Mouse (Mus musculus) midbrain, embryonic 16.5 days (tissue): ENCODE measurements at regions not wholly inside any gene's neighbourhood (a gene's known extent, or its start where the extent isn't known, plus 50 kb on each side); places are given as distances from the start of the nearest gene placed in this dataset.

Source experiments
- ATAC-seq: fragments of 200-750 bp; cut with Nextera tagmentation; 2 replicates; pipeline ENCODE4 v1.8.0; 2017; ENCODE audit warnings: moderate TSS enrichment
- H3K27ac ChIP-seq: fragments of 300-500 bp; sonication (generic); 2 replicates; pipeline ENCODE4 v1.5.1; 2014; ENCODE audit warnings: mild to moderate bottlenecking, low read length, mixed read lengths
- H3K27me3 ChIP-seq: fragments of 300-500 bp; sonication (generic); 2 replicates; pipeline ENCODE4 v1.6.1; 2014; ENCODE audit warnings: low read depth, low read length, mixed read lengths; ENCODE audit not compliant: control insufficient read depth, insufficient read depth
- H3K36me3 ChIP-seq: fragments of 300-500 bp; sonication (generic); 2 replicates; pipeline ENCODE4 v1.6.1; 2014; ENCODE audit warnings: mild to moderate bottlenecking, low read length, moderate library complexity, mixed read lengths; ENCODE audit not compliant: control insufficient read depth, insufficient read depth
- H3K4me1 ChIP-seq: fragments of 300-500 bp; sonication (generic); 2 replicates; pipeline ENCODE4 v1.6.1; 2014; ENCODE audit warnings: mild to moderate bottlenecking, low read length, mixed read lengths; ENCODE audit not compliant: control insufficient read depth, insufficient read depth
- H3K4me2 ChIP-seq: fragments of 300-500 bp; sonication (generic); 2 replicates; pipeline ENCODE4 v1.6.1; 2014; ENCODE audit warnings: mild to moderate bottlenecking, low read length, mixed read lengths
- H3K4me3 ChIP-seq: fragments of 300-500 bp; sonication (generic); 2 replicates; pipeline ENCODE4 v1.5.1; 2014; ENCODE audit warnings: low read depth, mild to moderate bottlenecking, low read length, moderate library complexity, mixed read lengths
- H3K9ac ChIP-seq: fragments of 300-500 bp; sonication (generic); 2 replicates; pipeline ENCODE4 v1.6.1; 2014; ENCODE audit warnings: low read depth, low read length, mixed read lengths
- H3K9me3 ChIP-seq: fragments of 300-500 bp; sonication (generic); replicated peaks from 2 replicates; pipeline ENCODE4 v1.6.1; 2014; ENCODE audit warnings: mild to moderate bottlenecking, low read length, mixed read lengths; ENCODE audit not compliant: control insufficient read depth, poor library complexity, severe bottlenecking
- WGBS: fragments of 180-500 bp; shearing (Covaris S2); extraction: QIAGEN DNeasy Blood & Tissue Kit; methylation state at CpG from one replicate; pipeline ENCODE4 v1.1.7; 2014; 5-methylcytosine and 5-hydroxymethylcytosine counted together

GRCm38 (mm10) chr3:159010954-159011638 is 449.1 kb upstream of the Lrrc7 start:
- Histone ChIP-seq H3K9me3 (no peaks in the 10 kb centered on the region), H3K27ac (no peak overlapping the region), H3K9ac (no peak overlapping the region), H3K4me3 (no peak overlapping the region), H3K27me3 (no peaks in the 10 kb centered on the region), H3K4me1 (no peaks in the 10 kb centered on the region), H3K36me3 (no peaks in the 10 kb centered on the region), H3K4me2 (no peak overlapping the region)
- 0 out of 2 replicates have a peak, but pooled peaks have one; percentile 36 for ATAC-seq
- WGBS = 3% methylated on average over 1 of the region's 1 CpGs

DNA sequence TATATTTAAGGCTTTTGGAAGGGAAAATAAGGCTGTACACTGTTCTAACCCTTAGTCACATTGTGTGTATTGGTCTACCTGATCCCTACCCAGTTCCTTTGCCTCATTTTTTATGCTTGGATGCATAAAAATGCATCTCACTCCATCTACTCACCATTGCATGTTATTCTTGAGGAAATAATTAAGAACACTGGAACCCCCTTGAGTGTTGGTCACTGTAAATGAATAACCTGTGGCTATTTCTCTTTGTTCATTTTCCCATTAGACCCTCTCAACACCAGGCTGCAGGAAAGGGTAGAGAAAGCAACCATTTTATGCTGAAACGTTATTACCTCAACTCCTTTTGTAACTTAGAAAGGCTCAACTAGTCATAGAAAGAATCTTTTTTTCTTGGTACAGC is 442.0 kb upstream of the Lrrc7 start:
- Histone ChIP-seq H3K4me2 (no peak overlapping the region), H3K4me1 (no peaks in the 10 kb centered on the region), H3K27me3 (no peaks in the 10 kb centered on the region), H3K9me3 (no peaks in the 10 kb centered on the region), H3K36me3 (no peaks in the 10 kb centered on the region), H3K9ac (no peak overlapping the region), H3K4me3 (no peak overlapping the region), H3K27ac (no peak overlapping the region)
- ATAC-seq = no peak
- 29% methylated on average over 1 of the region's 1 CpGs for WGBS

- H3K4me1 ChIP-seq = no peaks in the 10 kb centered on the region
- H3K27me3 ChIP-seq = no peaks in the 10 kb centered on the region
- 44% methylated on average over 5 of the region's 5 CpGs for WGBS
- no peak overlapping the region for H3K27ac ChIP-seq
- no peak overlapping the region for H3K4me3 ChIP-seq
- no peaks in the 10 kb centered on the region for H3K36me3 ChIP-seq
- no peaks in the 10 kb centered on the region for H3K9me3 ChIP-seq
- no peak overlapping the region for H3K9ac ChIP-seq
- no peak for ATAC-seq
- H3K4me2 ChIP-seq = no peak overlapping the region
Measured at GRCm38 (mm10) chr3:158985438-158986111, 423.6 kb upstream of the Lrrc7 start.

- ATAC-seq = no peak
- Histone ChIP-seq H3K9me3 (no peaks in the 10 kb centered on the region), H3K27ac (no peak overlapping the region), H3K4me1 (no peaks in the 10 kb centered on the region), H3K4me2 (no peak overlapping the region), H3K27me3 (no peaks in the 10 kb centered on the region), H3K4me3 (no peak overlapping the region), H3K9ac (no peak overlapping the region), H3K36me3 (no peaks in the 10 kb centered on the region)
Measured at GRCm38 (mm10) chr3:158947063-158947462, 385.0 kb upstream of the Lrrc7 start.

DNA sequence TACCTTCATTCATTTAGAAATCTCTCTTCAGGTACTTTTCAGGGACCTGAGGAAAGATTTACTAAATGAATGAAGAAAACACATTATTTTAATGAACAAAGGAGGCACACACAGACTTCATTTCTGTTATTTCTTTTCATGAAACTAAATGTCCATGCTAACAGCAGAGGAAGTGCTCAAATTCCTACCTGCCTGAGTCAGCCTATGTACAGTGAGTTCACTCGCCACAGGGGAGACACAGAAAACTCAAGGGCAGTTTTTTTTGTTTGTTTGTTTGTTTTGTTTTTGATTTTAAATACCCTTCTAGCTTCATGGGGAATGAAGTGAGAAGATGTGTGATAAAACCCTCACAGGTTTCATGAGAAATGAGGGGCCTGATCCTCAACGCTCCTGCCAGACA is 343.1 kb upstream of the Lrrc7 start:
- Histone ChIP-seq H3K9me3 (no peaks in the 10 kb centered on the region), H3K4me1 (no peaks in the 10 kb centered on the region), H3K36me3 (no peaks in the 10 kb centered on the region), H3K27me3 (no peaks in the 10 kb centered on the region), H3K4me2 (no peak overlapping the region), H3K9ac (no peak overlapping the region), H3K27ac (no peak overlapping the region), H3K4me3 (no peak overlapping the region)
- no peak for ATAC-seq
- 76% methylated on average over 2 of the region's 2 CpGs for WGBS

DNA sequence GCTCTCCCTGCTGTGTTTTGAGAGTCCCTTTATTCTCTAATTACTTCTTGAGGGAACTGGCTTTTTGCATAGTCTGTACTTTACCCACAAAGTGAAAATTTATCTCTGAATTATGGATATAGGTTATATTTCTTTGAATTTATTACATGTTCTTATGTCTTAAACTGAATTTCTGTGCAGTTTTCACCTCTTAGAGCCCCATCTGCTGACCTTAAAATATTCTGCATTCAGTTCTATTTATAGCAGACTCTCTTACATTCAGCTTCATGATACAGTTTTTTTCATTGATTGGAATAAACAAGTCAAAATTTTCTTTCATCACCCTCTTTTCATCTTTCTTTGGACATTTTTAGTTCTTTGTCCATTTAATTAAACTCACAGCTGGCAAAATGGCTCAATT is 337.4 kb upstream of the Lrrc7 start:
- ATAC-seq = no peak
- Histone ChIP-seq H3K36me3 (no peaks in the 10 kb centered on the region), H3K4me2 (no peak overlapping the region), H3K9ac (no peak overlapping the region), H3K27me3 (no peaks in the 10 kb centered on the region), H3K27ac (no peak overlapping the region), H3K4me3 (no peak overlapping the region), H3K9me3 (no peaks in the 10 kb centered on the region), H3K4me1 (no peaks in the 10 kb centered on the region)

GRCm38 (mm10) chr3:158886732-158887386 is 324.8 kb upstream of the Lrrc7 start:
- 69% methylated on average over 1 of the region's 1 CpGs for WGBS
- Histone ChIP-seq H3K27ac (peak overlapping the region; percentile 73), H3K36me3 (no peaks in the 10 kb centered on the region)

DNA sequence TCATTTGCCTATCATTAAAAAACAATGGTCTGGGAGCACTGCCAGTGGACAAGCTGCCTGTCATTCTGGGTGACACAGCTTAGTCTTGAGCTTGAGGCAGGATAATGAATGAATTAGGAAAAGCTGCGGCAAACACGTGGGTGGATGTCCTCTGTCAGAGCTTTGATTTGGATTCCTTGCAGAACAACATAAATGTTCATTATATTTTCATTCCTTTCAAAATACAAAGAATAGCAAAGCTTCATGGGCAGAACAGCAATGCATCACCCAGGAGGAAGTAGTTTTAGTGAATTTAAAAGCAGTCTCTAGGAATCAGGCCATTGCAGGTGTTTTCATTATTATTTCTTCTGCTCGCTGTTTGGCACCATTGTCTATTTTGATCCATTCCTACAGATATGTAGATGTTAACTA is 324.3 kb upstream of the Lrrc7 start:
- H3K4me2 ChIP-seq = no peak overlapping the region
- peak overlapping the region; percentile 73 for H3K27ac ChIP-seq
- no peak overlapping the region for H3K4me3 ChIP-seq
- H3K27me3 ChIP-seq = no peaks in the 10 kb centered on the region
- H3K4me1 ChIP-seq = peaks cover 11% of the 10 kb centered on the region
- H3K9ac ChIP-seq = no peak overlapping the region
- no peaks in the 10 kb centered on the region for H3K36me3 ChIP-seq
- H3K9me3 ChIP-seq = no peaks in the 10 kb centered on the region
- ATAC-seq = peak; percentile 83
- 25% methylated on average over 3 of the region's 3 CpGs for WGBS

More at GRCm38 (mm10) chr3:158886732-158887386, 324.8 kb upstream of the Lrrc7 start:
- no peak overlapping the region for H3K4me2 ChIP-seq
- no peak overlapping the region for H3K9ac ChIP-seq
- H3K27me3 ChIP-seq = no peaks in the 10 kb centered on the region
- H3K9me3 ChIP-seq = no peaks in the 10 kb centered on the region
- H3K4me3 ChIP-seq = no peak overlapping the region
- peak; percentile 95 for ATAC-seq
- peaks cover 11% of the 10 kb centered on the region for H3K4me1 ChIP-seq
